15 mouse cellular contexts compared by ENCODE assay signal in the genomic region with DNA sequence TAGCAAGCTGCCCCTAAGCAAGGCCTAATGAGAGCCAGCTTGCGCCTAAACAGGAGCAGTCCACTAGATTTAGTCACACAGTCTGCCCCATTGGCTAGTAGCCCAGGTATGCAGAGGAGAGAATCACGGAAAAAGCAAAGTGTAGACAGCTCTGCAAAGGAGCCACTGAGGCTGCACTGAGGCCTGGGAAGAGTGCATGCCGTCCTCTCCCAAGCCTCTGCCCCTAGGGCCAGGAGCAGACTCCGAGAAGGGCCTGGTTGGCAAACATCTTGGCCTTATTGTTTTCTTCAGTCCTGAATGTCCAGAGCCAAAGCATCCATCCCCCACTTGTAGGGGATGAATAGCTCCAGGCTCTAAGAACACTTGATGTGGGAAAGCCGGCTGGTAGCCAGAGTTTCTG. TPM values are rescaled to one million over a fixed set of nuclear protein-coding genes. Genes with fewer than 3 reads are reported as not detected.
DNase-seq lines count a peak whose midpoint lies in the region; ATAC-seq and TF ChIP-seq lines count a peak whose summit lies in the region.
"Had no signal": no experiment of that assay in that cellular context is flagged by ENCODE, and none has a peak within 500 bp of the region (broad histone marks: within the 10 kb centered on the region; RNA-seq: fewer than 3 reads in every experiment).

No protein-coding gene starts in this region.

- peak overlapping the region; percentile 60 for H3K27ac ChIP-seq in hindbrain, postnatal 0 days
- no peak overlapping the region for H3K27ac ChIP-seq in hindbrain, embryonic 10.5 days
- no peak overlapping the region for H3K27ac ChIP-seq in intestine, postnatal 0 days (ENCODE audit: low read depth, low read length)
- H3K27ac ChIP-seq: kidney, postnatal 0 days; limb, embryonic 12.5 days; midbrain, embryonic 13.5 days had no signal

- 0 out of 2 replicates have a peak, but pooled peaks cover 5% of the 10 kb centered on the region for H3K36me3 ChIP-seq in hindbrain, postnatal 0 days (ENCODE audit: insufficient read depth, low read length)
- H3K36me3 ChIP-seq in hindbrain, embryonic 10.5 days = peaks cover 58% of the 10 kb centered on the region
- peaks cover 13% of the 10 kb centered on the region for H3K36me3 ChIP-seq in intestine, postnatal 0 days (ENCODE audit: control insufficient read depth, insufficient read depth)

- no peaks in the 10 kb centered on the region for H3K9me3 ChIP-seq in hindbrain, postnatal 0 days (ENCODE audit: low read length)
- H3K9me3 ChIP-seq in hindbrain, embryonic 10.5 days = no peaks in the 10 kb centered on the region
- H3K9me3 ChIP-seq in intestine, postnatal 0 days (ENCODE audit: control insufficient read depth) = no peaks in the 10 kb centered on the region
- H3K9me3 ChIP-seq: limb, embryonic 12.5 days; midbrain, embryonic 13.5 days had no signal

- H3K4me2 ChIP-seq in hindbrain, postnatal 0 days (ENCODE audit: low read depth, low read length) = no peak overlapping the region
- no peak overlapping the region for H3K4me2 ChIP-seq in intestine, postnatal 0 days (replicated peaks; ENCODE audit: low read depth)
- H3K4me2 ChIP-seq: limb, embryonic 12.5 days; lung, embryonic 14.5 days; midbrain, embryonic 13.5 days had no signal

- no peak overlapping the region for H3K4me3 ChIP-seq in hindbrain, postnatal 0 days (ENCODE audit: low read length)
- no peak overlapping the region for H3K4me3 ChIP-seq in hindbrain, embryonic 10.5 days
- H3K4me3 ChIP-seq in intestine, postnatal 0 days (ENCODE audit: low read depth, low read length) = no peak overlapping the region
- H3K4me3 ChIP-seq: limb, embryonic 12.5 days; midbrain, embryonic 13.5 days had no signal

- TF ChIP-seq CTCF in hindbrain, postnatal 0 days (IDR thresholded peaks at IDR 0.05; ENCODE audit: low read depth) = no peak
- no peak for TF ChIP-seq CTCF in intestine, postnatal 0 days (IDR thresholded peaks at IDR 0.05; ENCODE audit: low read depth)

- DNase-seq in hindbrain, postnatal 0 days (ENCODE audit: low spot score) = peak; percentile 66
- no peak for DNase-seq in hindbrain, embryonic 10.5 days (ENCODE audit: low spot score)
- peak; percentile 87 for DNase-seq in 3T3-L1 (ENCODE audit: low read depth, low spot score)
- DNase-seq in Muller cell, postnatal 12 days (ENCODE audit: inconsistent ontology term) = peak; percentile 61
- peak; percentile 36 to 38 for DNase-seq in frontal cortex, adult 2 months (ENCODE audit: extremely low spot score in 1 of 2, low spot score in 1 of 2)
- no peak for DNase-seq in urinary bladder, postnatal 36 days (ENCODE audit: low spot score in 2 of 2)
- DNase-seq in thymus, postnatal 36 days = no peak
- DNase-seq: heart, postnatal 36 days; lung, embryonic 14.5 days had no signal

- H3K4me1 ChIP-seq in hindbrain, postnatal 0 days (ENCODE audit: insufficient read depth, low read length) = peaks cover 13% of the 10 kb centered on the region
- H3K4me1 ChIP-seq in hindbrain, embryonic 10.5 days (replicated peaks) = peaks cover 15% of the 10 kb centered on the region
- no peaks in the 10 kb centered on the region for H3K4me1 ChIP-seq in intestine, postnatal 0 days (replicated peaks; ENCODE audit: control insufficient read depth, insufficient read depth, low read length)

- peak; percentile 50; the same call in 1 of the 2 replicates for ATAC-seq in hindbrain, postnatal 0 days
- ATAC-seq in intestine, postnatal 0 days = no peak
- ATAC-seq: midbrain, embryonic 13.5 days had no signal

- no peak overlapping the region for H3K9ac ChIP-seq in hindbrain, postnatal 0 days (replicated peaks; ENCODE audit: low read length)
- H3K9ac ChIP-seq in intestine, postnatal 0 days (ENCODE audit: low read depth, low read length) = no peak overlapping the region
- H3K9ac ChIP-seq: limb, embryonic 12.5 days; lung, embryonic 14.5 days; midbrain, embryonic 13.5 days had no signal

- WGBS in hindbrain, postnatal 0 days = 73% methylated on average over 5 of the region's 5 CpGs
- 91% methylated on average over 5 of the region's 5 CpGs for WGBS in hindbrain, embryonic 10.5 days
- WGBS in intestine, postnatal 0 days = 83% methylated on average over 5 of the region's 5 CpGs

- no peaks in the 10 kb centered on the region for H3K27me3 ChIP-seq in hindbrain, postnatal 0 days (ENCODE audit: insufficient read depth, low read length)
- no peaks in the 10 kb centered on the region for H3K27me3 ChIP-seq in hindbrain, embryonic 10.5 days (ENCODE audit: insufficient read depth, poor library complexity, severe bottlenecking)
- H3K27me3 ChIP-seq in intestine, postnatal 0 days (replicated peaks; ENCODE audit: control insufficient read depth, insufficient read depth, low read length) = no peaks in the 10 kb centered on the region
- H3K27me3 ChIP-seq: limb, embryonic 12.5 days; midbrain, embryonic 13.5 days had no signal

RNA-seq across cellular contexts. Expression of a gene that starts 5.0 kb away (rescaled TPM):
- total RNA-seq in hindbrain, postnatal 0 days (2014; rRNA removed) = 106 and 109 TPM in 2 replicates
- polyA plus RNA-seq in hindbrain, postnatal 0 days (2015; fragmentation: Nextera tagmentation; extraction: Ambion mirVana) = 91.4 and 95.7 TPM in 2 replicates
- 90.8 and 93.0 TPM in 2 replicates for polyA plus RNA-seq in hindbrain, embryonic 10.5 days (2016; fragmentation: Nextera tagmentation; extraction: Ambion mirVana)
- 29.0 and 29.8 TPM in 2 replicates for polyA plus RNA-seq in frontal cortex, adult 2 months (2012; rRNA removed)
- polyA plus RNA-seq in intestine, postnatal 0 days (2015; fragmentation: Nextera tagmentation; extraction: Ambion mirVana) = 58.5 and 61.3 TPM in 2 replicates

RNA-seq across cellular contexts. Expression of a gene that starts 30.3 kb away (rescaled TPM):
- total RNA-seq in hindbrain, postnatal 0 days (2014; rRNA removed) = not detected in 2 replicates
- polyA plus RNA-seq in hindbrain, postnatal 0 days (2015; fragmentation: Nextera tagmentation; extraction: Ambion mirVana) = 0.14 TPM in 1 of 2 replicates, not detected in the other
- 0.24 TPM in 1 of 2 replicates, not detected in the other for polyA plus RNA-seq in hindbrain, embryonic 10.5 days (2016; fragmentation: Nextera tagmentation; extraction: Ambion mirVana)
- not detected in 2 replicates for polyA plus RNA-seq in frontal cortex, adult 2 months (2012; rRNA removed)
- polyA plus RNA-seq in intestine, postnatal 0 days (2015; fragmentation: Nextera tagmentation; extraction: Ambion mirVana) = 0.12 and 0.18 TPM in 2 replicates
- total RNA-seq: gastrocnemius, postnatal 4 days; heart, postnatal 36 days had no signal
- polyA plus RNA-seq: limb, embryonic 12.5 days; testis, adult 2 months had no signal

Comparison
In these comparisons a context has a peak if more than half of its experiments do, and no peak if none do; other contexts are left out.
1. DNase-seq: peak in hindbrain, postnatal 0 days (single experiment), 3T3-L1 (single experiment), Muller cell, postnatal 12 days (single experiment) and frontal cortex, adult 2 months (2 of 2); none in hindbrain, embryonic 10.5 days (single experiment), urinary bladder, postnatal 36 days (0 of 2) and thymus, postnatal 36 days (0 of 2).